Mouse (Mus musculus) liver, embryonic 15.5 days (tissue): Measurements from ENCODE around the gene Gabarapl1. TPM values are rescaled to one million over a fixed set of nuclear protein-coding genes. Genes with fewer than 3 reads are reported as not detected.
A peak's percentile ranks its signal among the peaks of the same experiment; 100 is the strongest.
"Not testable (repeated sequence)": the region's sequence is repeated elsewhere in the genome, so short reads cannot be mapped to it uniquely, and the experiment has no call there.

Source experiments
- ATAC-seq: fragments of 200-750 bp; cut with Nextera tagmentation; 2 replicates; pipeline ENCODE4 v1.8.0; 2017; ENCODE audit warnings: moderate number of reproducible peaks, mild to moderate bottlenecking, moderate library complexity; ENCODE audit not compliant: insufficient read depth
- H3K27ac ChIP-seq: fragments of 300-500 bp; sonication (generic); replicated peaks from 2 replicates; pipeline ENCODE4 v1.5.1; 2015; ENCODE audit warnings: mild to moderate bottlenecking, inconsistent platforms
- H3K27me3 ChIP-seq: fragments of 300-500 bp; sonication (generic); 2 replicates; pipeline ENCODE4 v1.6.1; 2015; ENCODE audit warnings: mild to moderate bottlenecking, inconsistent platforms
- H3K36me3 ChIP-seq: fragments of 300-500 bp; sonication (generic); replicated peaks from 2 replicates; pipeline ENCODE4 v1.6.1; 2015; ENCODE audit warnings: moderate library complexity, mild to moderate bottlenecking, inconsistent platforms
- H3K4me1 ChIP-seq: fragments of 300-500 bp; sonication (generic); replicated peaks from 2 replicates; pipeline ENCODE4 v1.6.1; 2015; ENCODE audit warnings: inconsistent platforms
- H3K4me2 ChIP-seq: fragments of 300-500 bp; sonication (generic); 2 replicates; pipeline ENCODE4 v1.6.1; 2015; ENCODE audit warnings: moderate library complexity, mild to moderate bottlenecking, inconsistent platforms
- H3K4me3 ChIP-seq: fragments of 300-500 bp; sonication (generic); replicated peaks from 2 replicates; pipeline ENCODE4 v1.5.1; 2015; ENCODE audit warnings: mild to moderate bottlenecking, inconsistent platforms
- H3K9ac ChIP-seq: fragments of 300-500 bp; sonication (generic); 2 replicates; pipeline ENCODE4 v1.6.1; 2015; ENCODE audit warnings: moderate library complexity, mild to moderate bottlenecking, inconsistent platforms
- H3K9me3 ChIP-seq: fragments of 300-500 bp; sonication (generic); replicated peaks from 2 replicates; pipeline ENCODE4 v1.6.1; 2016; ENCODE audit warnings: inconsistent platforms
- WGBS: fragments of 180-500 bp; shearing (Covaris S2); methylation state at CpG from one replicate; pipeline ENCODE4 v1.1.7; 2015; ENCODE audit warnings: mixed read lengths; ENCODE audit not compliant: insufficient replicate concordance; 5-methylcytosine and 5-hydroxymethylcytosine counted together
- polyA plus RNA-seq: library from polyadenylated mRNA; unstranded; fragments of >200 nt; fragmentation: Nextera tagmentation; extraction: Ambion mirVana; gene quantifications from 2 replicates; pipeline ENCODE4 v1.2.1, GENCODE M21; 2015

Gabarapl1 gene
- polyA plus RNA-seq = 26.3 and 27.7 TPM in 2 replicates

GRCm38 (mm10) chr6:129532942-129533860, at the start of gene Gabarapl1:
Gene Gabarapl1, plus strand, starts transcription at chr6:129533160.
- Histone ChIP-seq H3K4me1 (peaks cover 30% of the 10 kb centered on the region), H3K27ac (peak within 1 kb of the TSS; percentile 79), H3K4me2 (peak within 1 kb of the TSS; percentile 87), H3K4me3 (peak within 1 kb of the TSS; percentile 80), H3K9ac (peak within 1 kb of the TSS; percentile 78), H3K9me3 (no peaks in the 10 kb centered on the region), H3K27me3 (no peaks in the 10 kb centered on the region), H3K36me3 (peaks cover 16% of the 10 kb centered on the region)
- under 1% methylated on average over 55 of the region's 55 CpGs for WGBS
- ATAC-seq = peak; percentile 82

GRCm38 (mm10) chr6:129494924-129495323, 38.0 kb upstream of the Gabarapl1 start:
- Histone ChIP-seq H3K4me2 (no peak overlapping the region), H3K27ac (no peak overlapping the region), H3K4me1 (no peaks in the 10 kb centered on the region), H3K36me3 (no peaks in the 10 kb centered on the region), H3K9ac (no peak overlapping the region), H3K9me3 (no peaks in the 10 kb centered on the region), H3K4me3 (no peak overlapping the region), H3K27me3 (no peaks in the 10 kb centered on the region)
- WGBS = 24% methylated on average over 4 of the region's 4 CpGs
- ATAC-seq = no peak

- Histone ChIP-seq H3K27ac (no peak overlapping the region), H3K4me3 (no peak overlapping the region), H3K9me3 (no peaks in the 10 kb centered on the region), H3K4me2 (no peak overlapping the region), H3K27me3 (no peaks in the 10 kb centered on the region), H3K4me1 (no peaks in the 10 kb centered on the region), H3K9ac (no peak overlapping the region), H3K36me3 (no peaks in the 10 kb centered on the region)
- WGBS = 70% methylated on average over 3 of the region's 3 CpGs
- no peak for ATAC-seq
These were observed 35.4 kb upstream of the Gabarapl1 start for GRCm38 (mm10) chr6:129497345-129498218.

GRCm38 (mm10) chr6:129499516-129499915, 33.4 kb upstream of the Gabarapl1 start:
- not testable (repeated sequence) for H3K27ac ChIP-seq, H3K4me1 ChIP-seq, H3K9ac ChIP-seq, H3K4me2 ChIP-seq, H3K27me3 ChIP-seq, ATAC-seq, H3K9me3 ChIP-seq, H3K36me3 ChIP-seq, H3K4me3 ChIP-seq
- 58% methylated on average over 1 of the region's 1 CpGs for WGBS

GRCm38 (mm10) chr6:129503471-129503870, 29.5 kb upstream of the Gabarapl1 start:
- no peaks in the 10 kb centered on the region for H3K27me3 ChIP-seq
- no peak for ATAC-seq
- no peak overlapping the region for H3K4me3 ChIP-seq
- H3K9me3 ChIP-seq = no peaks in the 10 kb centered on the region
- no peak overlapping the region for H3K9ac ChIP-seq
- no peaks in the 10 kb centered on the region for H3K4me1 ChIP-seq
- 56% methylated on average over 2 of the region's 2 CpGs for WGBS
- H3K36me3 ChIP-seq = no peaks in the 10 kb centered on the region
- H3K27ac ChIP-seq = no peak overlapping the region
- H3K4me2 ChIP-seq = no peak overlapping the region

GRCm38 (mm10) chr6:129507024-129507423, 25.9 kb upstream of the Gabarapl1 start, which contains the start of gene Olr1:
Gene Olr1, minus strand, starts transcription at chr6:129507165.
- Histone ChIP-seq H3K27me3 (no peaks in the 10 kb centered on the region), H3K9me3 (no peaks in the 10 kb centered on the region), H3K27ac (no peak within 1 kb of the TSS), H3K9ac (no peak within 1 kb of the TSS), H3K4me3 (no peak within 1 kb of the TSS), H3K36me3 (no peaks in the 10 kb centered on the region), H3K4me1 (no peaks in the 10 kb centered on the region), H3K4me2 (no peak within 1 kb of the TSS)
- ATAC-seq = no peak
- whole genome bisulfite sequencing = 38% methylated on average over 9 of the region's 9 CpGs

GRCm38 (mm10) chr6:129510120-129510911, 22.6 kb upstream of the Gabarapl1 start:
- peak; percentile 65 for ATAC-seq
- no peaks in the 10 kb centered on the region for H3K4me1 ChIP-seq
- H3K9me3 ChIP-seq = no peaks in the 10 kb centered on the region
- H3K9ac ChIP-seq = no peak overlapping the region
- no peaks in the 10 kb centered on the region for H3K27me3 ChIP-seq
- 61% methylated on average over 6 of the region's 6 CpGs for WGBS
- H3K27ac ChIP-seq = no peak overlapping the region
- H3K4me3 ChIP-seq = no peak overlapping the region
- H3K36me3 ChIP-seq = no peaks in the 10 kb centered on the region
- H3K4me2 ChIP-seq = no peak overlapping the region

GRCm38 (mm10) chr6:129512367-129512766, 20.6 kb upstream of the Gabarapl1 start, which contains the start of gene Tmem52b:
Gene Tmem52b, plus strand, starts transcription at chr6:129512555.
- H3K4me3 ChIP-seq = no peak within 1 kb of the TSS
- no peaks in the 10 kb centered on the region for H3K4me1 ChIP-seq
- ATAC-seq = no peak
- WGBS = 41% methylated on average over 3 of the region's 3 CpGs
- no peaks in the 10 kb centered on the region for H3K27me3 ChIP-seq
- H3K36me3 ChIP-seq = no peaks in the 10 kb centered on the region
- H3K9me3 ChIP-seq = no peaks in the 10 kb centered on the region
- no peak within 1 kb of the TSS for H3K27ac ChIP-seq
- no peak within 1 kb of the TSS for H3K4me2 ChIP-seq
- no peak within 1 kb of the TSS for H3K9ac ChIP-seq

- Histone ChIP-seq H3K4me2 (no peak overlapping the region), H3K4me3 (no peak overlapping the region), H3K36me3 (no peaks in the 10 kb centered on the region), H3K27ac (no peak overlapping the region), H3K27me3 (no peaks in the 10 kb centered on the region), H3K4me1 (no peaks in the 10 kb centered on the region), H3K9me3 (no peaks in the 10 kb centered on the region), H3K9ac (no peak overlapping the region)
- no peak for ATAC-seq
- 49% methylated on average over 8 of the region's 8 CpGs for WGBS
These were observed 20.1 kb upstream of the Gabarapl1 start for GRCm38 (mm10) chr6:129512868-129513267.

- Histone ChIP-seq H3K9me3 (no peaks in the 10 kb centered on the region), H3K36me3 (no peaks in the 10 kb centered on the region), H3K4me2 (no peak overlapping the region), H3K27ac (no peak overlapping the region), H3K4me1 (no peaks in the 10 kb centered on the region), H3K27me3 (no peaks in the 10 kb centered on the region), H3K4me3 (no peak overlapping the region), H3K9ac (no peak overlapping the region)
- WGBS = 46% methylated on average over 1 of the region's 1 CpGs
- ATAC-seq = no peak
These were observed 19.6 kb upstream of the Gabarapl1 start for GRCm38 (mm10) chr6:129513409-129513808.
